Mouse (Mus musculus) embryo, embryonic 10.5 days (tissue): Measurements from ENCODE around the gene Shisa8.

Experiments
- DNase-seq: peaks from one replicate; pipeline ENCODE4 v3.0.0-alpha.2; 2015; ENCODE audit warnings: low spot score

The Shisa8 gene

DNA sequence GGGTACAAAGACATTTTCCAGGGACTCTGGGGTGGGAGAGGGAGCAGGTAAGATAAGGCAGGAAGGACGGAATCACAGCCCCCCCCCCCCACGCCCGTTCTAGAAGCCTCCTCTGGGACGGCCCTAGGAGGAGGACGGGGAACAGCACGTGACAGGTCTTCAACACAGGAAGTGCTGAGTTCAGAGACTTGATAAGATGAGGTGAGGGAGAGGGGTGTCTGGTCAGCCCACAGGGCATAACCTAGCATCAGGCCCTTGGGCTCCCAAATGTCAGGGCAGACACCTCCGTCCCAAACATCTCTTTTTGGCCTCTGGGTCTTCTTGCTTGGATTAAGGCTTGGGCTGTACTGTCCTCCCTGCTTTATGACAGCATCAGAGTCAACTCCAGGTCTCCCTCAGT is 10.6 kb upstream of the Shisa8 start:
- DNase-seq: no peak

DNA sequence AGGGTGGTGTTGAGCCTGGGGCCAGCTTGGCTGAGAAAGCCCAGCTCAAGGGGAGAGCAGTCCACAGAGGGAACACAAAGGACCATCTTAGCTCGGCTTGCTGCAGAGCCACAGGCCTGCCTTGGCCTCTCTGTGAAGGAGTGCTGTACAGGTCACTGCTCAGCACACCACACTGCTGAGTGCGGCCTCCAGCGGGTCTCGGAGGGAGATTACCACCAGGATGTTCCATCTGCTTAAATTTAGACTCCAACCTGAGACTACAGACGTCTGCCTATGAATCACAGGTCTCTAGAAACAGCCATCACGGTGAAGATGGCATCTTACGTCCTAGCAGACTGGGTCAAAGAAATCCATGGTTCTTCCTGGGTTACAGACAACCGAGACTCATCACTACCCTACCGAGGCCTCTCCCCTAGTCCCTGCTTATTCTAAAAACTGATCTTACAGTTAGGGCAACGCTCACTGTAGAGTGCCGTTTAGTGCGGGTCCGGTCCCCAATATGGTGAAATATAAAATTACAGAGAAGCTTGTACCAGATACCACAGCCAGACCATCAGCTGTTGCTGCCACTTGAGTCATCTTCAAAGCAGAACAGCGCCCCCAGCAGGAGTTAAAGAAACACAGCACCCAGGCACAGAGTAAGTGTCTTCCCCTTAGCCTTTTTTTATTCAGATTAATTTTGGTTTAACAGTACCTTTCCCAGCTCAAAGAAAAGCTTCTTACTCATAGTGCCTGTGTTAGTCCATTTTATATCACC is 8.7 kb upstream of the Shisa8 start:
- DNase-seq: no peak

DNA sequence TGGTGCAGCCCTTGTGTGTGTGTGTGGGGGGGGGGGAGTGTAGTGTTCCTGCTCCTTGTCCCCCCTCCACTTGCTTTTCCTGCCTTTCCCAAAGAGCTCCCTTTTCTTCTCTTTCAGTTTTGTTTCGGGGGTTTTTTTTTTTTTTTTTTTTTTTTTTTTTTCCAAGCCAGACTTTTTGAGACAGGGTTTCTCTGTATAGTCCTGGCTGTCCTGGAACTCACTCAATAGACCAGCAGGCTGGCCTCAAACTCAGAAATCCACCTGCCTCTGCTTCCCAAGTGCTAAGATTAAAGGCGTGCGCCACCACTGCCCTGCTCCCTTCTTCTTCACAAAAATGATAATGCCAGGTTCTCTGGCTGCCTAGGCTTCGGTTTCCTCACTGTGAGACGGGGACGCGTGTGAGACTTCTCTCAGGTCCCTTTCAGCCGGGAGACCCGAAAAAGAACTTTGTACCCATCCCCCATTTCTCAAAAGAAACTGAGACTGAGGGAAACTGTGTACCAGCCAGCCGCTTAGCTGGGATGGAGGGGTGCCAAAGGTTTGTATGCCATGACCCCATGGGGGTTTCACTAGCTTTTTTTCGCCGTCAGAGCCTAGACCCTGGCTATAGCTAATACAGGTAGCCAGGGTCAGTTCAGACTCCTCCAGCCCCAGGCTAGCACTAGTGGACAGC is 7.5 kb upstream of the Shisa8 start:
- no peak for DNase-seq

DNA sequence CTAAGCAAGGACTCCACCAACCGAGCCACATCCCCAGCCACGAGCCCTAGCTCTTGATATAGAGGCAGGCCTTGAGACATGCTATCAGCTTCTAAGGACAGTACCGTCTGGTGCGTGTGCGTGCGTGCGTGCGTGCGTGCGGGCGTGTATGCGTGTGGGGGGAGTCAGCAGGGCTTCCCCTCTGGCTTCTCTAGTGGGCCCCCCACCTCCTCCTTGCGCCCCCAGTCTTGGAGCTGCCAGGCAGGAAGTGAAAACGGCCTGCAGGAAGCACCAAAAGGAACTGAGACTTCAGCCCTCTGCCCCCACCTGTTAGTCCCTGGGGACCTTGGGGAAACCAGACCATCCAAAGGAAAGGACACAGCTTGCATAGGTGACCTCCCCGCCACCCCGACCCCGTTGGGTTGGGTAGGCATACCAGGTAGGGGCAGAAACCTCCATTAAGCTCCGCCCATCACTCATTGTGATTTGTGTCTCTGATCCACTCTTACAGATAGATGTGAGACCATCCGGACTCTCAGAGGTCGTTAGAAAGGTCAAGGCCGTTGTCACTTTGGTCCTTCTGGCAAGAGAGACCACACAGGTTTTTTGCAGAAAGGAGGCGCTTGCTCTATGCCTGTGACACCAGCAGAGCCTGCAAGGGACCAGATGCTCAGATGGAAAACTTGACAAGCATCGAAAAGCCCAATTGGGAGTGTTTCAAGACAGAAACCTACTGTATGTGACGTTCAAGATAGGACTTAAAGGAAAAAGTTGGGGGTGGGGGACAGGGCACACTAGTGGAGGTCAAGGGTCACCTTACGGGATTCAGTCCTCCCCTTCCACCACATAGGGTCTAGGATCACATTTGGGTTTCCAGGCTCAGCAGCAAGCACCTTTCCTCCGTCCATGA is 6.4 kb upstream of the Shisa8 start:
- DNase-seq: no peak

DNA sequence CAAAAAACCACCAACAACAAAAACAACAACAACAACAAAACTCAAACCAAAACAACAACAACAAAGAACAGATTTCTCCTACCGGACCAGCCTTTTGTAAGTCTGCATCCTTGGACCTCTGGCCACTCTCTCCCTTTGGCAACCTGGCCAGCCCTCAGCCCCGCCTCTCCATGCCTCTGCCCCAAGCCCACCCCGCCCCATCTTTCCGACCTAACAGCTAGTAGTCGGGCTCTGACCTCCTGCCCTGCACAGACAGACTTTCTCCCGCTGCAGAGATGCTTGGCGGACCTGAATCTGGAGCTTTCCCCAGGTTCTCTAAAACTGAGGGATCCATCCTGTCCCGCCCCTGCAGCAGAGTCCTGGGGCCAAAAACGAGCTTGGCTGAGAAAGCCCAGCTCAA is 5.4 kb upstream of the Shisa8 start:
- no peak for DNase-seq

DNA sequence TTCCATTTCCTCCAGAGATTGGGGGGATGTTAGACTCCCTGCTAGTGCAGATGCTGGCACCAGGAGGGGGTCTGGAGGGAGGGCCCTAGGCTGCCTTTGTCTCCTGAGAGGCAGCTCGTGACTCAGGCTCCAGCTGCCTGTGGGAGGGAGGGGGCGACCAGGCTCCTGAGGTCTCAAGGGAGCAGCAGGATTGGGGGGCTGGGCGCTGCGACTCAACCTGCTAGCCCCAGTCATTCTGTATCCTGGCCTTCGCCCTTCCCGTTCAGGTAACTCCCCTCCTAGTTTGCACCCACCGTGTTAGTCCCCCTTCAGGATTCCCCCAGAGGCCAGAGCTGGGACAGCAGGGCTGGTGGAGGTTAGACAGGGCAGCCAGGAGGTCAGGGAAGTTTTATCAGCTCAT is 4.4 kb upstream of the Shisa8 start:
- no peak for DNase-seq

DNA sequence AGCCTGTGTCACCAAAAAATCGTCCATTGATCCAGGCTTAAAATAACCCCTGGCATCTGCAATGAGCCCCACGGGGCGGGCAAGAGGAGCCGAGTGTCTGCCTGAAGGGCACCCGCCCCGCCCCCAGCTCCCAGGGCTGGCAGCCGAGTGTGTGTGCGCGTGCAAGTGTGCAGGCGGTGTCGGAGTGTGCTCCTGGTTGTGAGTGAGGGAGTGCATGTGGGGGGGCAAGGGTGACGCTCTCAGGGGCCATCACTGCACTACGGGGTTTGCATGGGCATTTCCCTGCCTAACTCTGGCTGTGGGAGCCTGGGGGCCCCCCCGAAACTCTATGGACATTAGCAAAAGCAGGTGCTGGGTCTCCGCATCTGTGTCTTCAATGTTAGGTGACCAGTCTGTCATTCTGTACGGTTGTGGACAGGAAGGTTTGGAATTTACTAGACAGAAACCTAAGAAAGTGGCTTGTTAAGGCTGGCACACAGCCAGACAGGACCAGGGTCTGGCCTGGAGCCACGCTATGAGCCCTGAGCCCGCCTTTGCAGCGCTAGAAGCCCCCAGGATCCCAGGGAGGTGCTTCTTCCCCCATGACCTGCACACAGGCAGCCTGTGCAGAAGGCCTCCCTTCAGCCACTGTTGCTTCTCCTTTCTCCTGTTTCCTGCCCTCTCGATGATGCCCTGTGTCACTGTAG is 3.7 kb upstream of the Shisa8 start:
- DNase-seq: no peak

DNA sequence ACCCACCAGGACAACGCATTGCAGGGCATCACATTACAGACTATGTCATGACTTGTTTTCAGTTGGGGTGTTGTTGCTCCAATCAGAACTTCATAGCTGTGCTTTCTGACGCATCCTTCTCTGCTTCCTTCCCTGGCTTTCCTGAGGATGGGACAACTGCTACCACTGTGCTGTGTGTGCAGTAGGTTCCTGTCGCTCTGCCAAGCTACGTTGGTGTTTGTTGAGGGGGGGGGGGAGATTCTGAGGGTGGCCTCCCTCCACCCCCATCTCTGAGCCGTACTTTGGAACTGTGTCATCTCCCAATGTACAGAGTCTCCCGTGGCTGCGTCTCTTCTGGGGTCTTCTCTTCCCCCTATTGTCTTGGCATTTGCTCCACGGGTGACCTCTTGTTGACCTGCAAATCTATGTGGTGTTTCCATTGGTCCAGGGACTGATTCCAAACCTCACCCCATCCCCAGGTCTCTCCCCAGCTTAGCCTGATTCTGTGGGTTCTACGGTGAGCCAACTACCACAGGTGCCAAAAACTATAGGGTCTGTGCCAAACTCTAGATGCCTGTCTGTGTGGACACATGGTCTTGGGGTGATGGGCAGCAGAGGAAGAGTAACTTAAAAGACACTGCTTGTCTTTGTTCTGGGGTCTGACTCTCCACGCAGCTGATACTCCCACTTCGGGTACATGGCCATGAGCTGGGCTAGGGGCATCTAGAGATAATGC is 2.9 kb upstream of the Shisa8 start:
- no peak for DNase-seq

DNA sequence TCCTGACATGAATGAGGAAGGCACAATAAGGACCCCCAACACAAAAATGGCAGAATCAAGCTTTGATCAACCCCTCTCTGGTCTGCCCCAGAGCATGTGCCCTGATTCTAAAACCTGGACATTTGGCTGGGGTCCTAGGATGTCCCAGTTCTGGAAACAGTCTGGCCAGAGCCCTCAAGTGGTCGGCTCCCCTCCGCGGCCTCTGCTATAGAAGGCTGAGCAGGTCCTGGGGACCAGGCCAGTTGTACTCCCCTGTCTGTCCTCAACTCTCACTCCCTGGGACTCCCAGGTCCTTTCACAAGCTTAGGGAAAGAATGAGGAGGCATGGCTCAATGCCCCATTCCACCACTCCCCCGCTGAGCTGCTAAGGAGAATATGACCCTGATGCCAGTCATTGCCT is 607 bp upstream of the Shisa8 start:
- peak; percentile 29 for DNase-seq

DNA sequence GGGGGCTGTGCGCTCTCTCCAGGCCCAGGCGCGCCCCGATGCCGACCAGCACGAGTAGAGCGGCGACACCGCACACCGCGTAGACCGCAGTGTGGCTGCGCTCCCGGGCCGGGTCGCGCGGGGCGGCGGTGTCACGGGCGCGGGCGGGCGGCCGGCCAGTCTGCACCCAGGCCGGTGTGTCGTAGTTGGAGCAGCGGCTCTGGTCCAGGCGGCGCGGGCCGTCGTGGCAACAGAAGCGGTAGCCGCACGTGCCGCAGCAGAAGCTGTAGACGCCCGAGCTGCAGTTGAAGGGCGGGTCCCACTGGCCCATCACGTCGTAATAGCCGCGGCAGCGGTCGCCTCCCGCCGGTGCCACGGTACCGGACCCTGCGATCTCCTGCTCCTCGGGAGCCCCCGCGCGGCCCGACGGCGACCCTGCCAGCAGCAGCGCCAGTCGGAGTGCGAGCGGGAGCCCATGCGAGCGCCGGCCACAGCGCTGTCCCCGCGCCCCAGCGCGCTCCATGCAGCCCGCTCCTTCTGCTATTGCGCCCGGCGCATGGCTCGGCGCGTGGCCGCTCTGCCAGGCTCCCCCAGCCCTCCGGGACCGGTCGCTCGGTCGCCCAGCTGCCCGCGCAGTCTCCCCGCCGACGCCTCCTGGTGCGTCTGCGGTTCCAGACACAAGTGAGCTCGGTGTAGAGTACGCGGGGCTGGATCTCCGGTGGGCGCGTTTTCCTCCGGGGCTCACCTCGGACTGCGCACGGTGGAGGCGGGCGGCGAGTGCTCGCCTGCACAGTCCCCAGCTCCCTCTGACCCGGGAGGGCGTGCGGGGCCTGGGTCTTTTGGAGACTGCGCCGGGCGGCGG is 484 bp downstream of the Shisa8 start:
- DNase-seq: peak; percentile 46

DNA sequence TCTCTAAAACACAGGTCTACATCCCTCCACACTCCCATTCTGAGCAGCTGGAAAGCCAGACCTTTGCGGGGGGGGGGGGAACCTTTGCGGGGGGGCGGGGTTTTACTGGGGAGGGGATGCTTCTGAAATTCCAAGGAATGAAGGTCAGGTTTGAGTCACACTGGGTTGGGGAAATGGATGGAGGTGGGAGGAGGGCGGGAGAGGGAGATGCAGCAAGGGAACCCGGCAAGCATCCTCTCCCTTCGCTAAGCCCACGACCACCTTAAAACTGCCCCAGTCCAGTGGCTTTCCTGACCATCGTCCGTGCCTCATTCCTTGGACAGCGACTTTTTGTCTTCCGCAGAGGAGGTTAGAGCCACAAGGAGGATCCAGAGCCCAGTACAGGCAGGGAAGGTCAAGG is 1.3 kb downstream of the Shisa8 start:
- no peak for DNase-seq

DNA sequence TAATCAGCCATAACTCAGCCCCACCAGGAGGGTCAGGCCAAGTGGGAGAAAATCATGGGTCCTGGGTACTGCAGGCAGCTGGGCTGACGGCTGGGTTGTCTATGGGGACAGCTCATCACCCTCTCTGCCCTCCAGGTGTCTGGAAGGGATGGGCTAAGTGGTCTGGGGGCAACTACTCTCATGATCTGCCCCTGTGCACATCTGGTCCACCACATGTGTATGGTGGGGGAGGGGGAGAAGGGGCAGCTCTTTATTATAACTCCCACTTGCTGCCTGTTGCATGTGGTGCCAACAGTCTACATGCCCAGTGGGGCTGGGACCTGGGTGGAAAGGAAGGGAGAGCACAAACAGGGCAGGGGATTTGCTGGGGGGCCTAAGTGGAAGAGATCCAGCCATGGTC is 1.8 kb downstream of the Shisa8 start:
- no peak for DNase-seq

DNA sequence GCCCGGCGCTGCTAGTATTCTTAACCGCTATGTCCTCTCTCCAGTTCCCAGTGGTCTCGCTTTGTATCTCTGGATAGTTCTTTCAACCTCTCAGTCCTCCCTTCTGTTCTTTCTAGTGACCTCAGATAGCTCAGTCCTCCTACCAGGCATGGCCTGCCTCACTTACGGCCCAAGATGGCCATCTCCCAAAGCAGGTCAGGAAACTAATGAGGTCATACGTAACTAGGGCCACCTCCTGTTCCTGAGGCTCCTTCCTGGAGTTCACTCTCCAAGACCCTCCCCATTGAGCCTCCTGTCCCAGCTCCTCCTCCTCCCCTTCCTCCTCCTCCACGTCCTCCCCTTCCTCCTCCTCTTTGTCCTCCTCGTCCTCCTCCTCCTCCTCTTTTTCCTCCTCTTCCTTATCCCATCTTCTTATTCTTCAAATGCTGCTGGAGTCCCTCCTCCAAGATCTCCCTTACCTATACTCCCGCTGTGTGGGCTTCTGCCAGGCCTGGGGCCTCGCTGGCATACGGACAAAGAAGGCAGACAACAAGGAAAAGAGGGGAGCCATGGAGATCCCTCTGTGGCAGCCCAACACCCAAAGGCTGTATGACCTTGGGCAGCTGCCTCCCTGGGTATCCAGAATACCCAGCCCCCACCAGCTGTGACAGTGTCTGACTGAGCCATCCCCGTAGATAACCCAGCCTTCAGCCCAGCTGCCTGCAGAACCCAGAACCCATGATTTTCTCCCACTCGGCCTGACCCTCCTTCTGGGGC is 3.1 kb downstream of the Shisa8 start:
- DNase-seq: no peak

DNA sequence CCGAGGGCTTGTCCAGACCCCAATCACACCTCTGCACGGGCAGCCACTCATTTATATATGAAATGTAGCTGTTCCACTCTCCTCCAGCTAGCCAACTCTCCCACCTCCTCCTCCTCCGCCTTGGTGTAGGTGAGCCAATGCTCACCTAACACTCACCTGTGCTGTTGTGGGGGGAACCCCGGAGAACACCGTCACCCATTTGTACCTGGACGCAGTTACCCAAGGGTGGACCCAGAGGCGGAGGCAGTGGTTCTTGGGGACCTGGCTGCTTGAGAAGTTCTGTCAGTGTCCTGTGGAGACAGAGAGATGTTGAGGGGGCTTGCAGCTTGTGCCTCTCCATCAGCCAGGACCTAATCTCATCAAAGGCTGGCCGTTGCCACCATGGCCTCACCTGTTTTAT is 4.3 kb downstream of the Shisa8 start:
- no peak for DNase-seq

DNA sequence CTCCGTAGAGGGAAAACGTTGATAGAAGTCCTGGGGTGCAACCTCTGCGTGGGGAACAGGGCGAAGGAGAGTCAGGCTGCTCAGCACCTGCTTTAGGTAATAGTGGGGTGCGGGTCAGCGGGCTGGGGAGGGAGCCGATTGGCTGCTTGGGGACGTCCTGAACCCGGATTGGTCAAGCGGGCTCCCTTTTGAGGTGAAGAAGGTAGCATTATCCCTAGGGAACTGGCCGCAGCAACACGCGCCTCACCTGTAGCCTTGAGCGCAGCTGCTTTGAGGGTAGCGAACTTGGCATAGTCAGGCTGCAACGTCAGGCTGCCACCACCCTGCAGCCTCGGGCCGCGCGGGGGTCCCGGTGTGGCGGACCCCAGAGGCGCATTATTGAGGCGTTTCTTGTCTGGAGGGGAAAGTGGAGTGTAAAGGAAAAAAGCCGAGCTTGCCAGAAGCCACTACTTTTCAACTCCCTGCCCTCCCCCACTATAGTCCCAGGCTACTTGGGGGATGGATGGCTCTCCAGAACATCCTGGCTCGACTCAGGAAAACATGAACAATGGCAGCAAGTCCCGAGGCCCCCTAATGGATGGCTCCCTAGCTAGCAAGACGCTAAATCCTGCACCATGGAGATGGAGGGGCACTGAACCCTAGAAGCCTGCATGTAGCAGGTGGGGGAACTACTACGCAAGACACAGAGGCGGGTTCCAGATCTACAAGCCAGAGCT is 5.0 kb downstream of the Shisa8 start:
- DNase-seq: no peak

DNA sequence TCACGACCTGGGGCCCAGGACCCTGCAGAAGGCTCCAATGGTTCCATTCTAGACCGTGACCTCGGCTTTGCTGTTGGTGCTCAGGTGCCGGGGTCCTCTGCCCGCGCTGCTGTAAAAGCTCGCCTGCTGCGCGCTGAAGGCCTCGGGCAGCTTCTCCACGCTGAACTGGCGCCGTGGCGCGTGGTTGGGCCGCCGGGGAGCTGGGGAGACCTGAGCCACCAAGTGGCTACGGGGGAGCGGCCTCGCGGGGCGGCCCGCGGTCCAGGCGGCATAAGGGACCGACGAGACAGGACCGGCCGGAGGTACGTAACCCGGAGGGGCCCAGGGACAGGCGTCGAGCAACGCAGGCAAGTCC is 5.5 kb downstream of the Shisa8 start:
- DNase-seq: no peak

DNA sequence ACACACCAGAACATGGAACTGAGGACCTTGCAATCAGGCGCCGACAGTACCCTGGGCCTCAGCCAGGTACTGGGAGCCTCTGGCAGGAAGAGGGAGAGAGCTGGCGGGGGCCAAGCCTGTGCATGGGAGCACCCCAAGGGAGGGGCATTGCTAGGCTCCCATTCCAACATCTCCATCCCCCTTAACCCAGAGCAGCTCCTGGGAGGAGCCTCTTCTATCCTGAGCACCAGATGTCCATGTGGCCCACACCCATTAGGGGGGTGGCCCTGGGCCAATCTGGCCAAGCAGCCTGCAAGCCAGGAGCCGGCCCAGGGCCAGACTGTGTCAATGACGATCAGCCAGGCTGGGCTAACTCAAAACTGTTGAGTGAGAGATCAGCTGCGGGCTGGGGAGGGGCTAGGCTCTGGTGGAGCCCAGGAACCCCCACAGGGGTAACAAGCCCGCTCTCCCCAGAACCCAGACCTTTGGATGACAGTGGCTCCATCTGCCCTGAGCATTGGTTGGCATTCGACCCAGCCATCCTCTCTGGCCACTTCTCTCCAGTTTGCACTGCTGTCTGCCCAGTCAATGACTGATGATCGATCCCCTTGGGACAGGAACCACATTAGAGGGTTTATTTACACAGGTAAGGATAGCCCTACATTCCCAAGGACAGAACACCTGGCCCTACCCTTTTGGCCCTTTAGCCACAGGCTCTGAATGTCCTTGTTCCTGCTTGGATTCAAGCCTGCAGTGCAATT is 6.1 kb downstream of the Shisa8 start:
- no peak for DNase-seq

DNA sequence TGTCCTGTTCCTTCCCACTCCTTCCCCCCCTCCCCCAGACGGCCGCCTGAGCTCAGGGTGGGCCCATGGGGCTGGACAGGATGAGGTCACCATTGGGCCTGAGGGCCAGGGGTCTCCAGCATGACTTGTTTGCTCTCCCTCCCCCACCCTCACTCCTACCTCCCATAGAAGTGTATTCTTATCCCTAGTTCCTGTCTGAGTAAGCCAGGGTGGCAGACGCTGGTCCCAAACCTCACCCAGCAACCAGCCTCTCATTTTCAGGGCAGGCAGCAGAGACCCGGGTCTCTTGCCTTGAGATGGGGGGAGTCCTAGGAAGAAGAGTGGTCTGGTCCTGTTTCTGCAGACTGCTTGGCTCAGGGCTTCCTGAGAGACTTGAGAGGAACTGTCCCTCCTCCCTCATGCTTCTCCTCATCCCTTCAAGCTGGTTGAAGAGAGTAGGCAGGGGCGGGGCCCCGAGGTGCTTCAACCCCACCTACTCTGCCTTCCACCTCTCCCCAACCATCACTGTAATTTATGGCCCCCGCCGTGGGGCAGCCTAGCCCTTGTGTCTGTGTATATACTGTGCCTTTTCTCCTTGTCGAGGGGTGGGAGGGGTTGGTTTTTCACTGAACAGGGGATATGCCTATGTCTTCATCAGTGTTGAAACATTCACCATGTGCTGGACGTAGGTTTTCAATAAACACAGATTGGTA is 7.8 kb downstream of the Shisa8 start:
- no peak for DNase-seq
